Mouse (Mus musculus): Measurements from ENCODE around the gene Wif1. TPM values are rescaled to one million over a fixed set of nuclear protein-coding genes. Genes with fewer than 3 reads are reported as not detected.

Wif1 gene
- total and polyA plus RNA-seq, 3 experiments: not detected

DNA sequence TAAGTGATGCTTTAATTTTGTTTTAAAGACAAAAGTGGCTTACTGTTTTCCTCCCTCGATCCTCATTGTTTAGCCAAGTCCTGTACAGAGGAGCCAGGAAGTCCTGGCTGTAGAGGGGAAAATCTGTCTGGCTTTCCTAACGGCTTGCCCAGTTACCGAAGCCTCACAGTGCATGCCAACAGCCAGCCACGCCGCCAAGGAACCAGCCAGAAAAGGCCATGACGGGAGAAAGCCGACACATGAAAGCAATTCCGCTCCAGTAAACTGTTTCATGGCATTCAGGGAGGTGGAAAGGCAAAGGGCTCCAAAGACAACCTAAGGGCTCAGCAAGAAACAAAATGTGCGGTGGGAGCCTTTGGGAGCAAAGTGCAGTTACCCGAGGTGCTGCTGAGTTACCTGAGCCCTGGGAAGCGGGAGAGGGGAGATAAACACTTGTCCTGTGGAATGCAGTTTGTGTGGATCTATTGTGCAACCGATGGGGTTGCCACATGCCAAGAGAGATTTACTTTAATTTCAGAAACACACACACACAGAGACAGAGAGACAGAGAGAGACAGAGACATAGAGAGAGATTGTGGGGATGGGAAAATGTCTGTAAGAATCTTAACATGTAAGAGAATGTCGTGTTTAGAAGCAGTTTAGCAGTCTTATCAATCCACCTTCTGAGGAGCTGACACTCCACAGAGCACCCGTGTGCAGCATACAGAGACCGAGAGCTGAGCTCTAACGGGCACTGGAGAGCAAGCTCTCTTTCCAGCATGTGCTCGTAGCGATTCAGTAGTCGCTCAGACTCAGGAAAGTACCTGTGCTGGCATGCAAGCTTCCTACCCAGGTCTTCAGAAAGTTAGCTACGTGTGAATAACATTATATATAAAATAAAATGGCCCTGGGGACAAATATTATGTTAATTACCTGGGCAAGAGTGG lies 95.5 kb downstream of the Wif1 start:
- Histone ChIP-seq H3K4me3 (replicated peaks in 1 of 3; ENCODE audit: low read depth in 2 of 3, low read length in 2 of 3, poor library complexity in 1 of 3) (no peak overlapping the region), H3K27ac (ENCODE audit: insufficient read depth, low read depth) (no peak overlapping the region), H3K9me3 (replicated peaks; ENCODE audit: low read length) (peaks cover 13% of the 10 kb centered on the region), H3K4me2 (ENCODE audit: insufficient read depth, low read depth, poor library complexity, severe bottlenecking) (no peak overlapping the region; the same call in 1 of the 2 replicates), H3K4me1 (ENCODE audit: control insufficient read depth in 1 of 2, insufficient read depth in 2 of 2) (no peaks in the 10 kb centered on the region), H3K9ac (ENCODE audit: insufficient read depth, low read depth) (no peak overlapping the region), H3K79me2 (replicated peaks; ENCODE audit: control insufficient read depth, extremely low read depth, insufficient read depth, poor library complexity, severe bottlenecking) (no peaks in the 10 kb centered on the region), H3K36me3 (replicated peaks in 1 of 2; ENCODE audit: control insufficient read depth in 1 of 2, insufficient read depth in 1 of 2, low read length in 1 of 2) (no peaks in the 10 kb centered on the region), H3K27me3 (replicated peaks) (peaks cover 2% of the 10 kb centered on the region)
- in situ Hi-C loops (cut with MboI; ENCODE audit: low pct_ligation_motif_present, low pct_unique_long_range_greater_than_20kb, low sequenced_read_pairs) (no loop called here), dilution Hi-C loops (cut with MboI; ENCODE audit: extremely low pct_ligation_motif_present, extremely low pct_unique_long_range_greater_than_20kb, low sequenced_read_pairs) (no loop called here)
- no peak for DNase-seq (ENCODE audit: extremely low read depth)
- TF ChIP-seq USF2 (conservative IDR thresholded peaks at IDR 0.05; ENCODE audit: low read depth, low read length): no peak
- no peak for TF ChIP-seq MXI1 (IDR thresholded peaks at IDR 0.05; ENCODE audit: low read depth, low read length)
- TF ChIP-seq MAX (IDR thresholded peaks at IDR 0.05; ENCODE audit: low read length): no peak
- no peak for TF ChIP-seq JUN (IDR thresholded peaks at IDR 0.05; ENCODE audit: insufficient read depth, low read depth, low read length)
- TF ChIP-seq EP300 (IDR thresholded peaks at IDR 0.05; ENCODE audit: low read length): no peak
- no peak for TF ChIP-seq KAT2A (IDR thresholded peaks at IDR 0.05; ENCODE audit: insufficient replicate concordance, low read length)
- TF ChIP-seq ELF1 (IDR thresholded peaks at IDR 0.05; ENCODE audit: low read depth, low read length): no peak
- no peak for TF ChIP-seq USF1 (IDR thresholded peaks at IDR 0.05; ENCODE audit: low read depth, low read length)
- no peak for TF ChIP-seq NRF1 (IDR thresholded peaks at IDR 0.05; ENCODE audit: low read depth, low read length)
- TF ChIP-seq POLR2AphosphoS2 (IDR thresholded peaks at IDR 0.05; ENCODE audit: low read depth, low read length): no peak
- no peak for TF ChIP-seq TCF12 (IDR thresholded peaks at IDR 0.05; ENCODE audit: low read depth, low read length)

Other genes starting within 250 kb of the Wif1 start
- not detected in 2 replicates for gene Msrb3, start 134.9 kb upstream of the Wif1 start, total RNA-seq (2012; rRNA removed)
- gene Msrb3, start 134.9 kb upstream of the Wif1 start, total RNA-seq (2014; rRNA removed): not detected in 2 replicates
- gene Msrb3, start 134.9 kb upstream of the Wif1 start, polyA plus RNA-seq (2012; ENCODE audit: insufficient read length, low read depth): not detected in 2 replicates
- gene Lemd3, start 54.6 kb upstream of the Wif1 start, total RNA-seq (2012; rRNA removed): 8.1 and 8.6 TPM in 2 replicates
- 13.9 and 15.5 TPM in 2 replicates for gene Lemd3, start 54.6 kb upstream of the Wif1 start, total RNA-seq (2014; rRNA removed)
- gene Lemd3, start 54.6 kb upstream of the Wif1 start, polyA plus RNA-seq (2012; ENCODE audit: insufficient read length, low read depth): 9.4 and 10.4 TPM in 2 replicates

All from CH12.LX (cell line).